Mouse (Mus musculus) bone marrow, adult 2 months (tissue): ENCODE measurements around the gene Ankrd44.

Experiments used
- CTCF ChIP-seq: fragments of 200-500 bp; IDR thresholded peaks from 2 replicates; pipeline ENCODE4 v1.5.1; 2011; ENCODE audit warnings: low read length, control low read depth; ENCODE audit not compliant: control insufficient read depth, insufficient read depth
- POLR2A ChIP-seq: fragments of 200-500 bp; IDR thresholded peaks from 2 replicates; pipeline ENCODE4 v1.6.1; 2011; ENCODE audit warnings: low read depth, mild to moderate bottlenecking, control low read depth, low read length, borderline replicate concordance; ENCODE audit not compliant: control insufficient read depth

GRCm38 (mm10) chr1:54734917-54735664 lies 191.1 kb downstream of the Ankrd44 start:
- TF ChIP-seq POLR2A (no peak), CTCF (no peak)
